Mouse (Mus musculus): ENCODE results near the gene A530084C06Rik. TPM values are rescaled to one million over a fixed set of nuclear protein-coding genes. Genes with fewer than 3 reads are reported as not detected.

Gene A530084C06Rik
- polyA plus RNA-seq, 1 experiment, result not detected

DNA sequence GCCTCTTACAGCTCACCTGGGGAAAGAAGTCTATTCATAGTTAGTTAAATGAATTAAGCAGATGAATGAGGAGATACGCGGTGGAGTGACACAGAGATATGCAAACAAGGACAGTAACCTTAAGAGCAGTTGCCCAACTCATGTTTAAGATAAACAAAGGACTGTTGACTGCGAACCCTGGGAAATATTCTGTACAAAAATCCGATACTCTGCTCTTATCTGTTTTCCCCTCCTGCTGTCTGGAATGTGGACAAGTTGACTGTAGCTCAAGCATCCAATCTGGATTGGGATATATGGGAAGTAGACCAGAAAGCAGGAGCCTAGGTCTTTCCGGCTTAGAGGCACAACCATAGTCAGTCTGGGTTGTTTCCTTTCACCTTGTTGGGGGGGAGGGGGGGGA, 27.9 kb downstream of the A530084C06Rik start:
- Histone ChIP-seq H3K4me1 (ENCODE audit: control insufficient read depth, insufficient read depth, low read length) (no peaks in the 10 kb centered on the region), H3K27ac (ENCODE audit: control insufficient read depth, insufficient read depth, low read depth, low read length, poor library complexity) (no peak overlapping the region), H3K4me3 (replicated peaks; ENCODE audit: control insufficient read depth, low read depth, low read length) (no peak overlapping the region)
- WGBS, result 76% methylated on average over 5 of the region's 5 CpGs
- TF ChIP-seq POLR2A (IDR thresholded peaks at IDR 0.05; ENCODE audit: borderline replicate concordance, control insufficient read depth, low read depth, low read length) (no peak), CTCF (IDR thresholded peaks at IDR 0.05; ENCODE audit: control insufficient read depth, insufficient read depth, low read length) (no peak)

DNA sequence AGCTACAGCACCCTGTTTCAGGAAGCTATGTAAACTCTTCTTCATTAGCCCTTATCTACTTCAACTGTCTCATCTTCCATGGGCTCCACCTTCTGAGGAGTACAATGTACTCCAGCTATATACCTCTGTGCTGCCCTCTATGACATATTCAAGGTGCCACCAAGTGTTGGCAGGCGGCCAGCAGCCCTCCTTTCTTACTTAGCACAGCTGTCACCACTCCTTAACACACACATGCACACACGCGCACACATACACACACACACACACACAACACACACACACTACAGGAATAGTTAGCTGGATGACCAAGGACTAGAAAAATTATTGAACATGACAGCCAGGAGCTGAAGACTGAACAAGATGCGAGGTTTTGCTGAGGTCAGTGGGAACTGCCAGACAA, 34.2 kb downstream of the A530084C06Rik start:
- H3K4me3 ChIP-seq (replicated peaks; ENCODE audit: control insufficient read depth, low read depth, low read length), result no peak overlapping the region
- no peaks in the 10 kb centered on the region for H3K4me1 ChIP-seq (ENCODE audit: control insufficient read depth, insufficient read depth, low read length)
- no peak for TF ChIP-seq CTCF (IDR thresholded peaks at IDR 0.05; ENCODE audit: control insufficient read depth, insufficient read depth, low read length)
- no peak for TF ChIP-seq POLR2A (IDR thresholded peaks at IDR 0.05; ENCODE audit: borderline replicate concordance, control insufficient read depth, low read depth, low read length)
- H3K27ac ChIP-seq (ENCODE audit: control insufficient read depth, insufficient read depth, low read depth, low read length, poor library complexity), result no peak overlapping the region
- 83% methylated on average over 4 of the region's 4 CpGs for WGBS

DNA sequence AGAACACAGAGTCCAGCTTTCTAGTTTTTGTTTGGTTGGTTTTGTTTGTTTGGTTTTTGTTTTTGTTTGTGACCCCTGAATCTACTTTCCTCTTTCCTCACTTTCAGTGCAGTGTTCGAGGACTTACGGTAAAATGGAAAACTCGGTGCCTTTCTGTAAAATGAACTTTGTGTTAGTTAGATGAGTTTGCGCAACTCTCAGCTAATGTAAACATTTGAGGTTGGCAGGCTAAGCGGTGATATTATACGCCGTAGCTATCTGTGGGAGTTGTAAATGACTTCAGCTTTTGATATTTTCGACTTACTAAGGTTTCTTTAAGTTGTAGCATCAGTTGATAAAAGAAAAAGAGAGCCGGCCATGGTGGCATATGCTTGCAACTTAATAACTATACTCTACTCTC, 40.2 kb downstream of the A530084C06Rik start:
- 90% methylated on average over 9 of the region's 9 CpGs for WGBS
- no peak overlapping the region for H3K4me3 ChIP-seq (replicated peaks; ENCODE audit: control insufficient read depth, low read depth, low read length)
- H3K27ac ChIP-seq (ENCODE audit: control insufficient read depth, insufficient read depth, low read depth, low read length, poor library complexity), result no peak overlapping the region
- no peaks in the 10 kb centered on the region for H3K4me1 ChIP-seq (ENCODE audit: control insufficient read depth, insufficient read depth, low read length)
- no peak for TF ChIP-seq CTCF (IDR thresholded peaks at IDR 0.05; ENCODE audit: control insufficient read depth, insufficient read depth, low read length)

DNA sequence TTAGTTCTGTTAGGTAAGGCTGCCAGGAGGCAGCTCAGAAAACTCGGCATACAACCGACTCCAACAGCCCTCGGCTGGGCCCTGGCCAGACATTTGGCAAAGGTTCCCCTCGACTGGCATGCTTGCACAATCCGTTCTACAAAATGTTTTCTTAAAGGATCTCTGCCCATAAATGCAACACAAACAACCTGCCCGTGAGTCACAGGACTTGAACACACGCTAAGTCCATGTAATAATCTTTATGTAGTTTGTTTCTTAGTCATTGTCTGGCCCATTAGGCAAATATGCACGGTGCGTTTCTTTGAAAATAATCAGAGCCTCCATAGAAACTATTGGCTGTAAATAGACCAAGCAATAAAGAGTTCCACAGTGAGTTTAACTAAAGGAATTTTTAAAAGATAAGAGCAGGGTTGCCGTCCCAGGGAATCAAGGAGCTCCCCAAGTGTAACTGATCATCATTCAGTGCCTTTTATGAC, 40.7 kb downstream of the A530084C06Rik start:
- WGBS, result 69% methylated on average over 10 of the region's 10 CpGs
- no peak overlapping the region for H3K27ac ChIP-seq (ENCODE audit: control insufficient read depth, insufficient read depth, low read depth, low read length, poor library complexity)

DNA sequence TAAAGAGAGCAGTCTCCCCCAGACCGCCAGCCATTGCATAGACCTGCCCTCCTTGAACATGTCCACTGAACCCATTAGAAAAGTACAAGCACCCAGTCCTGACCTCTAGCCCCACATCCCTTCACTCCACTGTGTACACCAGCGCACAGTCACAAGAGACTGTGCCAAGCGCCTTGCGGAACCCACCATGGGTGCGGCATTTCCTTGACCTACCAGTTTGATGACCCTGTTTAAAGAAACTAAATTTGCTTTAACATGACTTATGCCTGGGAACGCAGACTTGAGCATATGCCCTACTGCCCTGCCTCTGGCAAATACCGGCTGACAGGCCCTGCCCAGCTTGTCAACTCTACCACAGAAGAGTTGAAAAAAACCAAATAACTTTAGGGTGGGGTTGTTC, 43.9 kb downstream of the A530084C06Rik start:
- Histone ChIP-seq H3K4me1 (ENCODE audit: control insufficient read depth, insufficient read depth, low read length) (no peaks in the 10 kb centered on the region; the same call in 1 of the 2 replicates), H3K4me3 (replicated peaks; ENCODE audit: control insufficient read depth, low read depth, low read length) (no peak overlapping the region), H3K27ac (ENCODE audit: control insufficient read depth, insufficient read depth, low read depth, low read length, poor library complexity) (no peak overlapping the region)
- WGBS, result 85% methylated on average over 7 of the region's 7 CpGs
- TF ChIP-seq POLR2A (IDR thresholded peaks at IDR 0.05; ENCODE audit: borderline replicate concordance, control insufficient read depth, low read depth, low read length), result no peak
- no peak for TF ChIP-seq CTCF (IDR thresholded peaks at IDR 0.05; ENCODE audit: control insufficient read depth, insufficient read depth, low read length)

More for the DNA sequence above, 40.7 kb downstream of the A530084C06Rik start:
- no peak for TF ChIP-seq CTCF (IDR thresholded peaks at IDR 0.05; ENCODE audit: control insufficient read depth, insufficient read depth, low read length)
- TF ChIP-seq POLR2A (IDR thresholded peaks at IDR 0.05; ENCODE audit: borderline replicate concordance, control insufficient read depth, low read depth, low read length), result no peak
- Histone ChIP-seq H3K4me3 (replicated peaks; ENCODE audit: control insufficient read depth, low read depth, low read length) (no peak overlapping the region), H3K4me1 (ENCODE audit: control insufficient read depth, insufficient read depth, low read length) (no peaks in the 10 kb centered on the region)

DNA sequence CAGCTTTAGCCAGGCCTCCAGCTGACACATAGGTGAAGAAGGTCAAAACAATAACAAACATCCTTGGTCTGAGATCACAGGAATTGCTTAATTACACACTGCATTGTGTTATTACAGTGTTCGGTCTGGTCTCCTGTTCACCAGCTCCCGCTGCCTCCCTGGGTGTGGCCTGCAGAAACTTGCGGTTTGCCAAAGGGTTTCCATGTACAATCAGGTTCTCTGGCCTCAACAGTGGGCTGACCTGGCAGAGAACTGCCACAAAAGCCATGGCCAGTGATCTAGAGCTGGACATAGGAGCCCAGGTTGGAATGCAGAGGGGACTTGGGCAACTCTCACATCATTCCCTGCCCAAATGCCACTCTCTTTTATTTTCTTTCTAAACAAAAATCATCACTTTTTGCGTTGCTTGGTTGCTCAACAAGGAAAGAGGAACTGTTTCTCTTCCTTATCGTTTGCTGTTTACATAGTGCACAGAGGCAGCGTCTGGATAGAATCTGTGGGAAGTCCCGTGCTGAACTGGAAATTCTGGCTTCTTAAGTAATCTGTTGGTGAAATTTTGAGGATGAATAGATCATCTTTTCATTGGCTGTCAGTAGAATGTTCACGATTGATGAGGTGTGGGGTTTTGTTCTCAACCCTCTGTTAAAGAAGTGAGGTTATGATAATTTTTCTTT, 52.5 kb downstream of the A530084C06Rik start:
- WGBS, result 23% methylated on average over 8 of the region's 8 CpGs
- no peaks in the 10 kb centered on the region for H3K4me1 ChIP-seq (ENCODE audit: control insufficient read depth, insufficient read depth, low read length)

More for the DNA sequence above, 52.5 kb downstream of the A530084C06Rik start:
- H3K27ac ChIP-seq (ENCODE audit: control insufficient read depth, insufficient read depth, low read depth, low read length, poor library complexity), result 0 out of 2 replicates have a peak overlapping the region, but pooled peaks have one; percentile 34
- no peak for TF ChIP-seq POLR2A (IDR thresholded peaks at IDR 0.05; ENCODE audit: borderline replicate concordance, control insufficient read depth, low read depth, low read length)
- TF ChIP-seq CTCF (IDR thresholded peaks at IDR 0.05; ENCODE audit: control insufficient read depth, insufficient read depth, low read length), result no peak
- H3K4me3 ChIP-seq (replicated peaks; ENCODE audit: control insufficient read depth, low read depth, low read length), result no peak overlapping the region

Other genes starting within 250 kb of the A530084C06Rik start
- gene Foxq1, start 3.2 kb downstream of the A530084C06Rik start, polyA plus RNA-seq (2011; ENCODE audit: insufficient read depth, insufficient read length, low replicate concordance, missing spikeins), result not detected in 2 replicates
- not detected in 2 replicates for gene Foxf2, start 66.5 kb upstream of the A530084C06Rik start, polyA plus RNA-seq (2011; ENCODE audit: insufficient read depth, insufficient read length, low replicate concordance, missing spikeins)
- gene Foxc1, start 247.3 kb upstream of the A530084C06Rik start, polyA plus RNA-seq (2011; ENCODE audit: insufficient read depth, insufficient read length, low replicate concordance, missing spikeins), result 2.5 and 3.8 TPM in 2 replicates

Data from bone marrow, adult 2 months (tissue).